Mouse (Mus musculus) heart, embryonic 15.5 days (tissue): ENCODE measurements around the gene Bcas1. TPM values are rescaled to one million over a fixed set of nuclear protein-coding genes. Genes with fewer than 3 reads are reported as not detected.
A peak's percentile ranks its signal among the peaks of the same experiment; 100 is the strongest.
"Not testable (repeated sequence)": the region's sequence is repeated elsewhere in the genome, so short reads cannot be mapped to it uniquely, and the experiment has no call there.

ENCODE experiments used
- ATAC-seq: fragments of 200-750 bp; cut with Nextera tagmentation; replicated peaks from 2 replicates; pipeline ENCODE4 v1.8.0; 2017; ENCODE audit warnings: low read depth, moderate TSS enrichment; ENCODE audit not compliant: insufficient number of reproducible peaks, insufficient read depth, low FRiP score
- H3K27ac ChIP-seq: fragments of 300-500 bp; sonication (generic); 2 replicates; pipeline ENCODE4 v1.5.1; 2015; ENCODE audit warnings: mild to moderate bottlenecking, inconsistent platforms
- H3K27me3 ChIP-seq: fragments of 300-500 bp; sonication (generic); 2 replicates; pipeline ENCODE4 v1.6.1; 2015; ENCODE audit warnings: inconsistent platforms
- H3K36me3 ChIP-seq: fragments of 300-500 bp; sonication (generic); 2 replicates; pipeline ENCODE4 v1.6.1; 2015; ENCODE audit warnings: mild to moderate bottlenecking, inconsistent platforms
- H3K4me1 ChIP-seq: fragments of 300-500 bp; sonication (generic); replicated peaks from 2 replicates; pipeline ENCODE4 v1.6.1; 2015; ENCODE audit warnings: inconsistent platforms
- H3K4me2 ChIP-seq: fragments of 300-500 bp; sonication (generic); 2 replicates; pipeline ENCODE4 v1.6.1; 2015; ENCODE audit warnings: inconsistent platforms, mild to moderate bottlenecking, moderate library complexity
- H3K4me3 ChIP-seq: fragments of 300-500 bp; sonication (generic); 2 replicates; pipeline ENCODE4 v1.5.1; 2015; ENCODE audit warnings: mild to moderate bottlenecking, inconsistent platforms
- H3K9ac ChIP-seq: fragments of 300-500 bp; sonication (generic); 2 replicates; pipeline ENCODE4 v1.6.1; 2015; ENCODE audit warnings: mild to moderate bottlenecking, inconsistent platforms
- H3K9me3 ChIP-seq: fragments of 300-500 bp; sonication (generic); replicated peaks from 2 replicates; pipeline ENCODE4 v1.6.1; 2016; ENCODE audit warnings: inconsistent platforms
- whole genome bisulfite sequencing: fragments of 180-500 bp; shearing (Covaris S2); methylation state at CpG from one replicate; pipeline ENCODE4 v1.1.7; 2015; ENCODE audit warnings: mixed read lengths; 5-methylcytosine and 5-hydroxymethylcytosine counted together
- polyA plus RNA-seq: library from polyadenylated mRNA; unstranded; fragments of >200 nt; fragmentation: Nextera tagmentation; extraction: Ambion mirVana; gene quantifications from 2 replicates; pipeline ENCODE4 v1.2.1, GENCODE M21; 2015

The Bcas1 gene
- polyA plus RNA-seq, 1 experiment from 2014 or later = 0.82 TPM

- 68% methylated on average over 10 of the region's 10 CpGs for WGBS
- Histone ChIP-seq H3K9ac (no peak overlapping the region), H3K9me3 (no peaks in the 10 kb centered on the region), H3K4me2 (no peak overlapping the region), H3K4me1 (no peaks in the 10 kb centered on the region), H3K4me3 (no peak overlapping the region), H3K27ac (no peak overlapping the region), H3K27me3 (peaks cover 77% of the 10 kb centered on the region), H3K36me3 (no peaks in the 10 kb centered on the region)
- ATAC-seq = no peak
Measured at GRCm38 (mm10) chr2:170459183-170459582, 31.5 kb upstream of the Bcas1 start.

- H3K4me1 ChIP-seq, H3K9me3 ChIP-seq, ATAC-seq, H3K36me3 ChIP-seq, H3K4me2 ChIP-seq, H3K9ac ChIP-seq, H3K4me3 ChIP-seq, H3K27ac ChIP-seq: not testable (repeated sequence)
- WGBS = 41% methylated on average over 4 of the region's 4 CpGs
- H3K27me3 ChIP-seq = peaks cover 75% of the 10 kb centered on the region
Measured at GRCm38 (mm10) chr2:170453809-170454208, 26.2 kb upstream of the Bcas1 start.

GRCm38 (mm10) chr2:170450933-170451332, 23.3 kb upstream of the Bcas1 start:
- ATAC-seq = 0 out of 2 replicates have a peak, but pooled peaks have one; percentile 31
- peak overlapping the region; percentile 30; the same call in 1 of the 2 replicates for H3K4me2 ChIP-seq
- peaks cover 61% of the 10 kb centered on the region for H3K27me3 ChIP-seq

GRCm38 (mm10) chr2:170447651-170448050, 20.0 kb upstream of the Bcas1 start:
- no peak overlapping the region for H3K27ac ChIP-seq
- no peak for ATAC-seq
- no peaks in the 10 kb centered on the region for H3K4me1 ChIP-seq
- no peak overlapping the region for H3K4me3 ChIP-seq
- H3K27me3 ChIP-seq = peaks cover 39% of the 10 kb centered on the region
- no peaks in the 10 kb centered on the region for H3K9me3 ChIP-seq
- WGBS = 67% methylated on average over 10 of the region's 10 CpGs
- no peak overlapping the region for H3K4me2 ChIP-seq
- no peak overlapping the region for H3K9ac ChIP-seq
- H3K36me3 ChIP-seq = no peaks in the 10 kb centered on the region

More at GRCm38 (mm10) chr2:170450933-170451332, 23.3 kb upstream of the Bcas1 start:
- 8% methylated on average over 9 of the region's 9 CpGs for WGBS
- no peak overlapping the region for H3K4me3 ChIP-seq
- no peak overlapping the region for H3K27ac ChIP-seq
- no peaks in the 10 kb centered on the region for H3K36me3 ChIP-seq
- H3K9me3 ChIP-seq = no peaks in the 10 kb centered on the region
- H3K9ac ChIP-seq = no peak overlapping the region
- no peaks in the 10 kb centered on the region for H3K4me1 ChIP-seq

GRCm38 (mm10) chr2:170446843-170447383, 19.3 kb upstream of the Bcas1 start:
- Histone ChIP-seq H3K4me2 (no peak overlapping the region), H3K4me1 (no peaks in the 10 kb centered on the region), H3K36me3 (no peaks in the 10 kb centered on the region), H3K27me3 (peaks cover 33% of the 10 kb centered on the region), H3K27ac (no peak overlapping the region), H3K9ac (no peak overlapping the region), H3K9me3 (no peaks in the 10 kb centered on the region), H3K4me3 (no peak overlapping the region)
- WGBS = 69% methylated on average over 5 of the region's 5 CpGs
- ATAC-seq = no peak

GRCm38 (mm10) chr2:170445861-170446260, 18.2 kb upstream of the Bcas1 start:
- no peaks in the 10 kb centered on the region for H3K4me1 ChIP-seq
- no peak overlapping the region for H3K27ac ChIP-seq
- no peak overlapping the region for H3K4me2 ChIP-seq
- no peaks in the 10 kb centered on the region for H3K36me3 ChIP-seq
- peaks cover 36% of the 10 kb centered on the region for H3K27me3 ChIP-seq
- H3K9ac ChIP-seq = no peak overlapping the region
- H3K9me3 ChIP-seq = no peaks in the 10 kb centered on the region
- no peak for ATAC-seq
- WGBS = 76% methylated on average over 5 of the region's 5 CpGs
- H3K4me3 ChIP-seq = no peak overlapping the region

- Histone ChIP-seq H3K4me3 (no peak overlapping the region), H3K27ac (no peak overlapping the region), H3K27me3 (peaks cover 27% of the 10 kb centered on the region), H3K9ac (no peak overlapping the region), H3K4me2 (no peak overlapping the region), H3K4me1 (no peaks in the 10 kb centered on the region), H3K9me3 (no peaks in the 10 kb centered on the region), H3K36me3 (no peaks in the 10 kb centered on the region)
- no peak for ATAC-seq
- WGBS = 64% methylated on average over 3 of the region's 3 CpGs
Measured at GRCm38 (mm10) chr2:170442535-170442934, 14.9 kb upstream of the Bcas1 start.

GRCm38 (mm10) chr2:170438782-170439181, 11.1 kb upstream of the Bcas1 start:
- Histone ChIP-seq H3K27me3 (peaks cover 30% of the 10 kb centered on the region), H3K4me3 (no peak overlapping the region), H3K4me1 (no peaks in the 10 kb centered on the region), H3K36me3 (no peaks in the 10 kb centered on the region), H3K27ac (no peak overlapping the region), H3K9me3 (no peaks in the 10 kb centered on the region), H3K4me2 (no peak overlapping the region), H3K9ac (no peak overlapping the region)
- ATAC-seq = no peak
- WGBS = 47% methylated on average over 13 of the region's 13 CpGs

GRCm38 (mm10) chr2:170436204-170436603, 8.6 kb upstream of the Bcas1 start:
- Histone ChIP-seq H3K9me3 (no peaks in the 10 kb centered on the region), H3K36me3 (no peaks in the 10 kb centered on the region), H3K9ac (no peak overlapping the region), H3K27me3 (peaks cover 30% of the 10 kb centered on the region), H3K4me3 (no peak overlapping the region), H3K4me2 (no peak overlapping the region), H3K27ac (no peak overlapping the region), H3K4me1 (no peaks in the 10 kb centered on the region)
- ATAC-seq = no peak
- WGBS = 60% methylated on average over 4 of the region's 4 CpGs

GRCm38 (mm10) chr2:170432152-170432551, 4.5 kb upstream of the Bcas1 start:
- Histone ChIP-seq H3K27ac (no peak overlapping the region), H3K27me3 (peaks cover 12% of the 10 kb centered on the region), H3K36me3 (no peaks in the 10 kb centered on the region), H3K4me3 (no peak overlapping the region), H3K9ac (no peak overlapping the region), H3K4me1 (no peaks in the 10 kb centered on the region), H3K9me3 (no peaks in the 10 kb centered on the region), H3K4me2 (no peak overlapping the region)
- no peak for ATAC-seq
- WGBS = 58% methylated on average over 6 of the region's 6 CpGs

- no peak for ATAC-seq
- no peak overlapping the region for H3K27ac ChIP-seq
- no peak overlapping the region for H3K4me3 ChIP-seq
- WGBS = 58% methylated on average over 8 of the region's 8 CpGs
- H3K36me3 ChIP-seq = no peaks in the 10 kb centered on the region
- no peak overlapping the region for H3K9ac ChIP-seq
- no peak overlapping the region for H3K4me2 ChIP-seq
- H3K9me3 ChIP-seq = no peaks in the 10 kb centered on the region
- 0 out of 2 replicates have a peak, but pooled peaks cover 3% of the 10 kb centered on the region for H3K27me3 ChIP-seq
- H3K4me1 ChIP-seq = no peaks in the 10 kb centered on the region
Measured at GRCm38 (mm10) chr2:170428966-170429365, 1.3 kb upstream of the Bcas1 start.

- H3K9ac ChIP-seq = no peak overlapping the region
- no peak for ATAC-seq
- no peak overlapping the region for H3K4me3 ChIP-seq
- H3K27me3 ChIP-seq = 0 out of 2 replicates have a peak, but pooled peaks cover 4% of the 10 kb centered on the region
- no peak overlapping the region for H3K4me2 ChIP-seq
- WGBS = 62% methylated on average over 3 of the region's 3 CpGs
- H3K36me3 ChIP-seq = no peaks in the 10 kb centered on the region
- H3K9me3 ChIP-seq = no peaks in the 10 kb centered on the region
- no peak overlapping the region for H3K27ac ChIP-seq
- H3K4me1 ChIP-seq = no peaks in the 10 kb centered on the region
Measured at GRCm38 (mm10) chr2:170424131-170424530, 3.5 kb downstream of the Bcas1 start.
